Mouse (Mus musculus) ES-Bruce4 (cell line): ENCODE measurements around the gene Uaca.

Source experiments
- CTCF ChIP-seq: IDR thresholded peaks from one replicate; pipeline ENCODE4 v1.8.1; 2011; ENCODE audit warnings: low read depth, low read length
- EP300 ChIP-seq: IDR thresholded peaks from 2 replicates; pipeline ENCODE4 v1.6.1; 2011; ENCODE audit warnings: low read depth, low read length; ENCODE audit not compliant: insufficient read depth
- POLR2A ChIP-seq: IDR thresholded peaks from one replicate; pipeline ENCODE4 v1.8.1; 2011; ENCODE audit warnings: low read length; ENCODE audit not compliant: insufficient read depth

- TF ChIP-seq EP300 (no peak), CTCF (no peak), POLR2A (no peak)
These were observed 47.1 kb downstream of the Uaca start for GRCm38 (mm10) chr9:60841393-60841792.
